Mouse (Mus musculus) retina, postnatal 7 days (tissue): ENCODE data around the gene Pigw.

Experiments used
- DNase-seq: peaks from one replicate; pipeline ENCODE4 v3.0.0-alpha.2; 2012; ENCODE audit warnings: low read depth, low spot score

Pigw gene

DNA sequence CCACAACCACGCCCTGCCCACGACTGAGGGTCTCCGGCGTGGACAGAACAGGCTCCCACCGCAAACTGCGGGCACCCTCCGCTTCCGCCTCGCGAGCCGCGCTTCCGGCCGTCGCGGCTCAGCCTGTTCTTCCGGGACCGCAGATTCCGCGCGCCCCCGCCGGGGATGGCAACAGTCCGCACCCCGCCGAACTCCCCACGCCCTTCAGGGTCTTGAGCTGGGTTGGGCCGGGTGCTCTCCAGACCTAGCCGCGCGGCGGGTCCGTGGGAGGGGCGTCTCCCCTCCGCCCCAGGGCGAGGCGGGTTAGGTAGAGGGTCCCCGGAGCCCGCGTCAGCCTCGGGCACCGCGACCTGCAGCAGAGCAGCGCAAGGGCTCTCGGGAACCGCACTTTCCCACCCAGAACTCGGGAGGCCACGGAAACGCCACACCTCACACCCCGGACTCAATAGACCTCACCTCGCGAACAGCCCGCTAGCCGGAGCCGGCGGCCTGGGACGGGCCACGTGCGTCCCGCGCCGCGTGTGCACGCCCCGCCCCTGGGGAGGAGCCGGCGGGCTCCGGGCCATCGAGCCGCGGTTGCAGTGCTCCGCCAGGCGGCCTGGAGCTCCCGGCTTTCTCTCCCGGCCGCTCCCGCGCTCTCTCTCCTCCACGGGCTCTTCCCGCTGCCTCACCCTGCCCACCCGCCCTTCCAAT lies at the start of gene Pigw, which contains the start of gene Myo19:
Gene Pigw (minus strand): TSS at position 514 of the 693 bp plus-strand sequence.
Gene Myo19 (plus strand): TSS at position 377 of the 693 bp plus-strand sequence.
- no peak for DNase-seq

DNA sequence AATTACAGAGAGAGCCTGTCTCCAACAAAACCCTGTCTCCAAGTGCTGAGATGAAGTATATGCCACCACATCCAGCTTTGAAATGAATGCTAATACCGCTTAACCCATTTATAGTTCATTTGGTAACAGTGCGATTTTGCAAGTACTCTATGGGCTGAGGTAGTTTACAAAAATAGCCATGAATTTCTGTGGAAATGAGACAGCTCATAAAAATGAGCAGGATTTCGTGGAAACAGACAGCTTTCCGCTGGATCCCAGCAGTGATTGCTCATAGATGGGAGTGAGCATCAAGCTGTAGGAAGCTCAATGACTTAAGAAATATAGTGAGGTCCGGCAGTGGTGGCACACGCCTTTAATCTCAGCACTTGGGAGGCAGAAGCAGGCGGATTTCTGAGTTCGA lies 40.9 kb upstream of the Pigw start:
- no peak for DNase-seq

DNA sequence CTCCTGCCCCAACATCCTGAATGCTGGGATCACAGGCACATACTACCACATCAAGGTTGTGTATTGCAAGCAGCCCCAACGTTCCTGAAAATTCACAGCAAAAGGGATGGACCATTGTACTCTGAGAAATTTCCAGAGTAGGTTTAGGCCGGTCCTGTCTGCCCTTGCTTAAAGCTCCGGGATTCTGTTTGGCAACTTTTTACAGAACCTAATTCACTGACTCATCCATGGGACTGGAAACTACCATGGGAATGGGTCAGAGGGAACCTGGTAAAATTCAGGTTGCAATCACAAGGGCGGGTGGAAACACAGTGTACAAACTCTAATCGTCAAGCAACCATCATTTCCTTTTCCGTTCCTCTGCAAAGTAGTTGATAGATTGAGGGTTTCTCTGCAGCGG lies 39.9 kb upstream of the Pigw start:
- no peak for DNase-seq

DNA sequence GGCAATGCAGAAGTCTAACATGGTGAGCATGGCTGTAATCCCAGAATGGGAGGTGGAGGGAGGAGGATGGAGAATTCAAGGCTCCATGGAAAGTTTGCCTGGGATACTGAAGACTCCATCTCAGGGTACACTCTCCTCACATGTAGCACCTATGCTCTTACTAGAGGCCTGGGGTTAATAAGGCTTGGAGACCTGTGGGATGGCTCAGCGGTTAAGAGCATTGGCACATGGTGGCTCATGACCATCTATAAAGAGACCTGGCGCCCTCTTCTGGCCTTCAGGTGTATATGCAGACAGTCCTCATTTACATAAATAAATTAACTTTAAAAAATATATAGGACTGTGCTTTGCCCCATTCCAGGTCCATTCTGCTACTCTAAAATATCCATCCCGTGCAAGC lies 39.2 kb upstream of the Pigw start:
- no peak for DNase-seq

DNA sequence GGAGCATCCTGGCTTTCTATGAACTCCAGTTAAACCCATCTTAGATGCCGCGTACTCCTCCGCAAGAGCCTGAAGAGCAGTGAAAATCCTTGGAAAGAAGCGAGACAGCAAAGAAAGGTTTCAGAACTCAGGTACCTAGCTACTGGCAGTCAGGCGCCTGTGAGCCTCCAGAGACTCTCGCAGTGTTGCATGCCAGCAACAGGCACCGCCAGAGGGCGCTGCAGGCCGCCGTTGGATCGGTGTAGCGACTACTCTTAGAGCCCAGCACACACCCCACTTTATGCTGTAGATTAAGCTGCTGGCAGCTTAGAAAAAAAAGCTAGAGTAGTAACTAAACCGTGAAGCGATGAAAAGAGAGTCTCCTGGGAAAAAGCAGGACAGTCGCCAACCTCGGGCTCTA lies 38.3 kb upstream of the Pigw start:
- peak; percentile 77 for DNase-seq

DNA sequence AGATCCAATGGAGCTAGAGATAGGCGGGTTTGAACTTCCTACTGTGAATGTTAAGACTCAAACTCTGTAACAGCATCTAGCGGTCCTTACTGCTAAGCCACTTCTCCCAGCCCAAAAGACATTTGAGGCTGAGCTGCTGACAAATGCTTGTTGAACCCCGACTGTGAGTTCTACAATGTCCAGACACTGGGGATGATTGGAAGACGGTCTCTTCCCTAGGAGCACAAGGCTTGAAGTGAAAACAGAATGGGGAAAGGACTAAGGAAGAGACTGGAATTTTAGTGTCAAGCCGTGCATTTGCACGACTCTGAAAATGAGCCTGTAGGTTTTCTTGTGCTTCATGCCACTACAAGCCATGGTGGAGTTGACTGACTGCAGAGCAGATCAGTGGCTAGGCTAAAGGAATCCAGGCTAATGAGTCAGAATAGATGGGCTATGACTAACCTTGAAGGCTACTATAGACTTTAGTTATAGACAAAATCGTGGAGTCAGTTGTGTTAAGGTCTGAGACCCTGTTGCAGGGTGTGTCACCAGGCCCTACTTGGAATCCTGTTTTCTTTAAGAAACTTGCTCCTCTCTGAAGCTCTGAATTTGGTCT lies 36.7 kb upstream of the Pigw start:
- no peak for DNase-seq

DNA sequence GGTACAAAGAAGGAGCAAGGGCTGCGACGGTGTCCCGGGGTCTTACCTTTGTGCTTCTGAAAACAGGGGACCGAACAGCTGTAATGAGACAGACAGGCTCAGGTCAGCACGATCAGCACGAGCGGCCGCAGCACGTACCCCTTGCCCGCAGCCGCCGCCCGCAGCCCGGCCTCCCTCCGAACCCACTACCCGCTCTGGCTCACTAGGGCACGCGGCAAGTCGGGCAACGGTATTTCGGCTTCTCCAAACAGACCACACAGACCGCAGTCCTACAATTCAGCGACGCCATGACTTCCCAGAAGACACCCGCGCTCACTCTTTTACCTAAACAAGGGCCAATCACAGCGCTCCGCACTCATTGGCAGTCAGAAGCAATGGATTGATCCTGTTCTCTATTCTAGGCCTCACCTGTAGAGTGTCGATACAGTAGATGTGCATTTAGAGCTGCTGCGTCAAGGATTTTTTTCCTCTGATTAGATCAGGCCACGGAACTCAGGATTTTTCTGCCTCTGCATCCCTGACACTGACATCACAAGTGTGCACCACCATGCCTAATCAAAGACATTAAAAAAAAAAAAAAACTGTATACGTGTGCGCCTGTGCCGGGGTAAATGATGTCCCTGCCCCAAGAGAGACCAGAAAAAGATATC lies 36.1 kb upstream of the Pigw start, which contains the start of gene Znhit3:
Gene Znhit3 (minus strand): TSS at position 314 of the 650 bp plus-strand sequence.
- peak; percentile 86 for DNase-seq

DNA sequence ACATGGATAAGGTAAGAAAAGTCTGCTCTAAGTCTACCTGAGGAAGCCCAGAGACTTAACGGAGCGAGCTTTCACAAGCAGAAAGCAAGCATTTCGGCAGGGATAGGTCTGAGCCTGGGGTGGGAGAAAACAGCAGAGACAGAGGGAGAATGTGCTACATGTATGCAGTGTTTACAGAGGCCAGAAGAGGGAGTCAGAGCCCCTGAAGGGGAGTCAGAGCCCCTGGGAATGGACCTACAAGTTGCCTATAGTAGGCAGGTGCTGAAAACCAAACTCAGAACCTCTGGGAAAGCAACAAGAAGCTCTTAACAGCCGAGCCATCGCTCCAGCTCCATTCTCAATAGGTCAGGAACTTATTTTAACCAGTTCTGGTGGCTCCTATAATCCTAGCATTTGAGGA lies 34.6 kb upstream of the Pigw start:
- DNase-seq: no peak

DNA sequence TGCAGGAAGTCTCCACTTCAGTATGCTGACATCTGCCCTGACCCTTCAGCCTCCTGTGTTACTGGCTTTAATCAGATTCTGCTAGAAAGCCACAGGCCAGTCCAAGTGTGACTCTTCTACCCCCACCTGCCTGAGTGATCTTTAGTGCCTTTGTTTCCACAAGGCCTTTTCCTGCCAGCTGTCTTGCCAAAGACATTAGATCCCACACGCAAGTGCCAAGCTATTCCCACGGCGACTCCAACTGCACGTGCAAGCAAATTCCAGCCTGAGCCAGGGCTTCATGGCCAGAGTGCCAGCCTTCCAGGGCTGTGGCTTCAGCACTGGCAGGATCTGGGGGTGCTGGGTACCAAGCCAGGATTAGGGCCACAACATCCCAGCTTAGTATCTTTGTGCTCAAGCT lies 30.3 kb upstream of the Pigw start:
- DNase-seq: no peak

DNA sequence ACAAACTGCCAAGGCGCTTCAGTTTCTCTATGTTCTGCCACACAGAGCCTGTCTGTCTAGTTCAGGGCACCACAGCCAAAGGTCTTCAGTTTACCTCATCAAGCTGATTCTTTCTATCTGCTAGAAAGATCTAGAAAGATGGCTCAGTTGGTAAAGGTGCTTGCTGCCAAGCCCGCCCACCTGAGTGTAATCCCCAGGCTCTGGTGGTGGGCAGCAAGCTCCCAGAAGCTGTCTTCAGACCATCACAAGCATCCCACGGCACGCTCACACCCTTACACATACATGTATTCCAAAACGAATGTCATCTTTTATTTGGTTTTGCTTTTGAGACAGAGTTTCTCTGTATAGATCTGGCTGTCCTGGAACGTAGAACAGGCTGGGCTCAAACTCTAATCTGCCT lies 28.4 kb upstream of the Pigw start:
- DNase-seq: no peak

DNA sequence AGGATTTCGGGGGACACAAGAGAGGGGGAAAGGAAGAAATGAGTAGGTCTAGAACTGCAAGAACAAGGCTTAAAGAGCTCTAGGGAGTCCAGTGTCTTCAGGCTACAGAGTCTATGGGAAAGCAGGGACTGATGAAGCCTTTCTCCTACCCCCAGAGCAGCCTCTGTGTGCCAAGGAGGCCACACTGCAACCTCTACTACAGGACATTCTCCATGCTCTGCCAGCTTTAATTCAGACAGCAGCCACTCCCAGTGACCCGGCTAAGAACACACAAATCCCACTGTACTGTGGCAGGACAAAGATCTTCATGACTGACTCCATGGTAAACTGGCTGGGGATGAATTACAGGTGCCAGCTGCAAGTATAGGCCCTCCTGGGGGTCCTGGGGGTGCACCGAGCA lies 27.0 kb upstream of the Pigw start:
- no peak for DNase-seq

DNA sequence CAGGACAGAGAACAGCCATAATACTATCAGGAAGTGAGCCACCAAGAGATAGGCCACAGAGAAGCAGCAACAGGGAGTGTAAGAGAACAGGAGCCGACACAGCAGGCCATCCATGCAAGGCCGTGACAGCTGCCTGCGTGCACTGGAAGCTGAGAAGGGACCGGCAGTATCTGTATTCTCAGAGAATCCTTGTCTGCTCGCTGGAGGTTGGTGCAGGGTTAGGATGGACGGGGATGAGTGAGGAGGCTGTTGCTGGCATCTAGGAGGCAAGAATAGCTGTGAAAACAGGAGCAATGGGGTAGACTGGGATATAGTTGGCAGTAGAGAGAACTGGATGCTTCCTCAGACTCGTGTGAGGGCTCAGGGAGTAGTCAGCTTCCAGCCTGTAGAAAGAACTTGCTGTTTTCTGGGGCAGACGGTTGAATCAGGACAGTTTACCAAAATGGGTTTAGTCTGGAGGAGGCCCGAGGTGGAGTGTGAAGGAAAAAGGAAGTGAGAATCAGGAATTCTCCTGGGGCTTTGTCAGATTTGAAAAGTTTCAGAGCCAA lies 24.6 kb upstream of the Pigw start:
- DNase-seq: no peak

DNA sequence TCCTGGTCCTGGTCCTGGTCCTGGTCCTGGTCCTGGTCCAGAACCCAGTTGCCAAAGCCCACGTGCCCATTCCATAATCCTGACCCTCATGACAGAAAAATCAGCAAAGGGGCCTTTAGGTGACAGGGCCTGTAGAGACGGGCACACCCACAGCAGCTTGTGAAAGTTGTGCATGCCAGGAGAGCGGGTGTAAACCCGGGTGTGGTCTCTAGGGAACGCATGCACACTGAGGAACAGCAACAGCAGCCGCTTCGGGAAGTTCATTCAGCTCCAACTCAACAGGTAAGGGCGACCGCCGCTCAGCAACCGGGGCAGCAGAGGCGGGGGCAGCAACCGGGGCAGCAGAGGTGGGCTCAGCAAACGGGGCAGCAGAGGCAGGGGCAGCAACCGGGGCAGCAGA lies 13.0 kb upstream of the Pigw start:
- no peak for DNase-seq

DNA sequence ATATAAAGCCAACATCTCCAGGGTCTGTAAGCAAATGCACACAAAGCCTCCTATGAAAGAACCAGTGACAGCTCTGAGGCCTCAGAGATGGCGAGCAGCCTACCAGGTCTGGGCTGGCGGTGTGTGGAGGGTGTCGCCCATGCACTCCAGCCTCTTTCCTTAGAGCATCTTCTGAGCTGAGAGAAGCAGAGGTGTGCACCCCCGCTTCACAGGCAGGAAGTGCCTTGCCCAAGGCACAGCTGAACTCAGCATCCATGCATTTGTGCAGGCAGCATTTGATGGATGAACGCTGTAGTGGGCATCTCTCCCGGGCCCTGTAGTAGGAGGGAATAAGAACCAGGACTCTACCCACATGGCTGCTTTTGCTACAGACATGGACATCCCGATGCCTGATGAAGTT lies 11.6 kb upstream of the Pigw start:
- no peak for DNase-seq

DNA sequence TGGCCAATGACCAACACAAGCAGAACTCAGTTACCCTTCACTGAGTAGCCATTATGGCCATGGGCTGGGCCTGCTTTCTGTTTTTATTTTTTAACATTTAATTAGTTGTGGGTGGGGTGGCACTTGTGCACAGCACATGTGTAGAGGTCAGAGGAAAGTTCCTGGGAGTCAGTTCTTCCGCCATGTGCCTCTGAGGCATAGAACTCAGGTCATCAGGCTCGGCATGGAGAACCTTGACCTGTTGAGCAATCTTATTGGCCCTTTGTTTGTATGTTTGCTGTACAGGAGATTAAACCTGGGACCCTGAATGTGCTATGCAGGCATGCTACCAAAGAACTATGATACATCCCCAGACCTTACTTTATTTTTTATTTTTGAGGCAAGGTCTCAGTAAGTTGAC lies 9.4 kb upstream of the Pigw start:
- DNase-seq: no peak

DNA sequence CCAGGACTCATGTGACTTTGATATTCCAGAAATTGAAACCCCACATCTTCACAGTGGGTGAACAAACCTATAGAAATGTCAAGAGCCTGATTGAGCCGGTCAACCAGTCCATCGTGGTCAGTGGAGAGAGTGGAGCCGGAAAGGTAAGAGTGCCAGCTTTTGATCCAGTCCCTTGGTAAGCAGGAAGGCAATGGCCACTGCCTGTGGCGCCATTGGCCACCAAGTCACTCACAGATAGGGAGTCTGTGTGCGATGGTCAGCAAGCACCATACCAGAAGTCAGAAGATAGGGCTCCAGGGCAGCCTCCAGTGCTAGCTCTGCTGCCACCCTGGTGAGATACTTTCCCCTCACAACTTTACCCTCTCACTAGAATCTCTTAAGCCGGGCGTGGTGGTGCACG lies 7.9 kb upstream of the Pigw start:
- DNase-seq: no peak

DNA sequence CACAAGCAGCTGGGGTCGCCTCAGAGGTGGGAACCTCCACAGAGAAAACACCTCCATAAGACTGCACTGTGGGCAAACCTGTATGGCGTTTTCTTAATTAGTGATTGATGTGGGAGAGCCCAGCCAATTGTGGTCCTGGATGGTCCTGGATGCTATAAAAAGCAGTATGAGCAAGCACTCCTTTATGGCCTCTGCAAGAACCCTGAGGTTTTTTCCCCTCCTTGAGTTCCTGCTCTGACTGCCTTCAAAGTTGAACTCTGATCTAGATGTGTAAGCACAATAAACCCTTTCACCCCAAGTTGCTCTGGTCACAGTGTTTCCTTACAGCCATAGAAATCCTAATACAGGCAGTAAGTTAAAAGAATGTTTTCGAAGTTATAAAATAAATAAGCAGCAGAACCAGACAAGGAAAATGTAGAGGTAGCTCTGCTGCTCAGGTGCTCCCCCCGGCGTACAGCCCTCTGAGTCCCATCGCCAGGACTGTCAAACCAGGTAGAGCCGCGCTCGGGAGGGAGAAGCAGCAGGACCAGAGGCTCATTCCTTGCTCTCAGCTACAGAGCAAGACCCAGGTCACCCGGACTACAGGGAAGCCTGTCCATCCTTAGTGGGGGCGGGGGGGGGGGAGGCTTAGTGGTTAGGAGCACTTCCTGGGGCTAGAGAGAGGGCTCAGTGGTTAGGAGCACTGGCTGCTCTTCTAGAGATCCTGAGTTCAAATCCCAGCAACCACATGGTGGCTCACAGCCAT lies 6.9 kb upstream of the Pigw start:
- no peak for DNase-seq

DNA sequence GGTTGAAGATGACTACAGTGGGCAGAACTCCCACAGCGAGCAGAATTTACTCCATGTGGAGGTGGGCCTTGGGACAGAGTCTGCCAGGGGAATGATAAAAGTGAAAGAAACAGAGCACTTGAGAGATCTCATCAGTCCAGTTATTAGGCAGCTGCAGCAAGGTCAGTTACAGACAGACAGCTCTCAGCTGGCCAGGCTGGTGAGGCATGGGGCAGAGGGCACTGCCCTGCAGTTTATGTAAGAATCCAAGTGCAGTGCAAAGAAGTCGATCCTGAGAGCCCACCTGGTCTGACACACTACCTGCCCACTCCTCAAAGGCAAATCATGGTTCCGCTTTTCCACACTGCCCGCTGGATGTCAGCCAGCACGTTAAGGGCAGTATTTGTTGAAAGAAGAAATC lies 6.2 kb upstream of the Pigw start:
- no peak for DNase-seq

DNA sequence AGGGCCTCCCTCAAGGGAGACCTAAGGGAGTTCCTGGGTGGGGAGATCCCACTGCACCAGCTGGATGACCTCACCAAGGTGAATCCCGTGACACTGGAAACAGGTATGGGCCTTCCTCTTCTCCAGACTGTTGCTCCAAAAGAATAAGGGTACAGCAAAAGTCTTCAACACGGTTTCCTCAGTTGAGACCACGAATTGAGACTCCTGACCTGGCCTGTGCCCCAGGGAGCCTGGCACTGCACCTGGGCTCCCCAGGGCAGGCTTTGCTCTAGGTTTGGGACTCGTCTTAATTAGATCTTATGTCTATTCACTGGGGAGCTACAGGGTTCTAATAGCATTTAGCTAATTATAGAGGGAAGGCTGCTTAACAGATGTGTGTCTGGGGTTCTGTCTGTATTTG lies 5.2 kb upstream of the Pigw start:
- no peak for DNase-seq

DNA sequence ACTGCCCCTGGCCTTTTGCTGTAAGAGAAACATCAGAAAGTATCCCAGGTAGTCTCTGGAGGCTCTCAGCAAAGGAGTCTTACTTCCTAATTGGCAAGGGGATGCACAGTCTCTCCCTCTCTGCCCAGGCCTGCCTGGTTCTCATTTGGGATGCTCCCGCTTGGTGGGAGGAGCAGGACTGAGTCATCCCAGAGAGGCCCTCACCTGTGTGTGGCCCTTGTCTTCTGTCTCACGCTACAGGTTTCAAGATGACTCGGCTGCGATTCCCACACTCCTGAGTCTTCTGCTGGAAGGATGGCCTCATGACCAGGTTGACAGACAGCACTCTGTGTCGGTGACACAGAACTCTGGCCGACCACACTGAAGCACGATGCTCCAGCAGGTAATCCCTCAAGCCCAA lies 2.3 kb upstream of the Pigw start:
- DNase-seq: no peak

DNA sequence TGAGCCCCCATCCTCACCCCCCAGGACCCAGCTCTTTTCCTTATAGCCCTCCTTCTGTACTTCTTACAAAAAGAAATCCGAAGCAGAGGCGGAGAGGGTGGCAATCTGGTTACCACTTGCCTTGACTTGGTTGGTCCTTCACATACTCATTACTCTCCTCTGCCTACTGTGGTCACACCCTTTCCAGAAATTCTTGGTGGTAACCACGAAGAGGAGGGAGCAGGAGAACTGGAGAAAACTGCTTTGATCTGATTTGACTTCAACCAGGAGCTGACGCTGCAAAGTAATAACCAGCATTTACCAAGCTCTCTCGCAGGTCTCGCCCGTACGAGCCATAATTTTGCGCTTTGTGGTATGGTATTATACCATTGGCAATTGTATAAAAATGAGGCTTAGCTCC lies 886 bp upstream of the Pigw start:
- no peak for DNase-seq

DNA sequence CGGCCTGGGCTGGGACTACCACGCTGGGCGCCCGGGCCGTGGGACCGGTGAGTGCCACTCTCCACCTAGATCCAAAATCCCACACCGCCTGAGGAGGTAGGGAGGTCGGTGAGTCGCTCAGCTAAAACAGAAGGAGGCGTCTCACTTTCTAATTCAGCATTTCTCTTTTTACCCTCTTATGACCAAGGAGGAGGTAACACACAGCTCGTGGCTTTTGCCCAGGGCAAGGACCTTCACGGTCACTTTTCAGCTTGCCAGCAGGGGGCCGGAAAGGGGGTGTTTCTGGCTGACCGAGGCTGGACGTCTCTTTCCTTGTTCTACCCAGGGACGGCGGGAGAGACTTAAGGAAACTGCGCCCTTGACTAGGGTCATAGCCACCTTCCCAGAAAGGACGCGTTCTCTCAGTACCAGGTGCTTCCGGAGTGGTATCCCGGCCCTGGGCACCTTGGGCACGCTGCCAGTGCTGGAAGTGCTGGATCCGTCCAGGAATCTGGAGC lies 428 bp upstream of the Pigw start:
- DNase-seq: no peak
